Mouse (Mus musculus): ENCODE results near the gene Zranb2. TPM values are rescaled to one million over a fixed set of nuclear protein-coding genes. Genes with fewer than 3 reads are reported as not detected.

Gene Zranb2
- polyA plus RNA-seq, 1 experiment from 2014 or later = 91.8 TPM

DNA sequence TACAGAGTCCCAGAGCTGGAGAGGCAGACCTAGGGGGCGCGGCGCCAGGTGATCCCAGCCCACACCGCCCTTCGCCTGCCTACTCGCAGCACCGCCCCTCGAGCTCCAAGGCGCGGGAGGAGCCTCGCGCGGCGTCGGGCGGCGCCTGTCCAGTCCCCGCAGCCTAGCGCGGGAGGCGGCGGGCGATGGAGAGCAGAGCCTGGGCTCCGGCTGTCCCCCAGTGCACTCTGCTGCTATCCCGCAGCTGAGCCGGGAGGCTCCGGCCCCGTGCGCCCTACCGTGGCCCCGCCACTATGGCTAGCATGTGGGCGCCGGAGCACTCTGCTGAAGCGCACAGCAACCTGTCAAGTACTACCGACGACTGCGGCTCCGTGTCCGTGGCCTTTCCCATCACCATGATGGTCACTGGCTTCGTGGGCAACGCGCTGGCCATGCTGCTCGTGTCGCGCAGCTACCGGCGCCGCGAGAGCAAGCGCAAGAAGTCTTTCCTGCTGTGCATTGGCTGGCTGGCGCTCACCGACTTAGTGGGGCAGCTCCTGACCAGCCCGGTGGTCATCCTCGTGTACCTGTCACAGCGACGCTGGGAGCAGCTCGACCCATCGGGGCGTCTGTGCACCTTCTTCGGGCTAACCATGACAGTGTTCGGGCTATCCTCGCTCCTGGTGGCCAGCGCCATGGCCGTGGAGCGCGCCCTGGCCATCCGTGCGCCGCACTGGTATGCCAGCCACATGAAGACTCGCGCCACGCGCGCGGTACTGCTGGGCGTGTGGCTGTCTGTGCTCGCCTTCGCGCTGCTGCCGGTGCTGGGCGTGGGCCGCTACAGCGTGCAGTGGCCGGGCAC lies 33.0 kb downstream of the Zranb2 start, which contains the start of gene Ptger3:
Gene Ptger3 (plus strand): TSS at position 168 of the 841 bp plus-strand sequence.
- H3K27ac ChIP-seq = no peak within 1 kb of the TSS
- 1% methylated on average over 84 of the region's 84 CpGs for WGBS (ENCODE audit: missing documents)
- no peaks in the 10 kb centered on the region for H3K79me2 ChIP-seq (ENCODE audit: inconsistent target)
- H3K36me3 ChIP-seq (ENCODE audit: inconsistent target) = no peaks in the 10 kb centered on the region
- H3K4me3 ChIP-seq (ENCODE audit: inconsistent target) = no peak within 1 kb of the TSS; the same call in 1 of the 2 replicates

- 9% methylated on average over 34 of the region's 34 CpGs for WGBS (ENCODE audit: missing documents)
- Histone ChIP-seq H3K36me3 (ENCODE audit: inconsistent target) (no peaks in the 10 kb centered on the region), H3K79me2 (ENCODE audit: inconsistent target) (no peaks in the 10 kb centered on the region), H3K4me3 (ENCODE audit: inconsistent target) (no peak overlapping the region; the same call in 1 of the 2 replicates), H3K27ac (no peak overlapping the region)
These were observed 33.7 kb downstream of the Zranb2 start for GRCm38 (mm10) chr3:157567566-157568132.

GRCm38 (mm10) chr3:157572011-157572410 lies 38.1 kb downstream of the Zranb2 start:
- H3K4me3 ChIP-seq (ENCODE audit: inconsistent target) = no peak overlapping the region
- WGBS (ENCODE audit: missing documents) = 11% methylated on average over 6 of the region's 6 CpGs
- no peaks in the 10 kb centered on the region for H3K36me3 ChIP-seq (ENCODE audit: inconsistent target)
- H3K27ac ChIP-seq = no peak overlapping the region
- H3K79me2 ChIP-seq (ENCODE audit: inconsistent target) = no peaks in the 10 kb centered on the region

DNA sequence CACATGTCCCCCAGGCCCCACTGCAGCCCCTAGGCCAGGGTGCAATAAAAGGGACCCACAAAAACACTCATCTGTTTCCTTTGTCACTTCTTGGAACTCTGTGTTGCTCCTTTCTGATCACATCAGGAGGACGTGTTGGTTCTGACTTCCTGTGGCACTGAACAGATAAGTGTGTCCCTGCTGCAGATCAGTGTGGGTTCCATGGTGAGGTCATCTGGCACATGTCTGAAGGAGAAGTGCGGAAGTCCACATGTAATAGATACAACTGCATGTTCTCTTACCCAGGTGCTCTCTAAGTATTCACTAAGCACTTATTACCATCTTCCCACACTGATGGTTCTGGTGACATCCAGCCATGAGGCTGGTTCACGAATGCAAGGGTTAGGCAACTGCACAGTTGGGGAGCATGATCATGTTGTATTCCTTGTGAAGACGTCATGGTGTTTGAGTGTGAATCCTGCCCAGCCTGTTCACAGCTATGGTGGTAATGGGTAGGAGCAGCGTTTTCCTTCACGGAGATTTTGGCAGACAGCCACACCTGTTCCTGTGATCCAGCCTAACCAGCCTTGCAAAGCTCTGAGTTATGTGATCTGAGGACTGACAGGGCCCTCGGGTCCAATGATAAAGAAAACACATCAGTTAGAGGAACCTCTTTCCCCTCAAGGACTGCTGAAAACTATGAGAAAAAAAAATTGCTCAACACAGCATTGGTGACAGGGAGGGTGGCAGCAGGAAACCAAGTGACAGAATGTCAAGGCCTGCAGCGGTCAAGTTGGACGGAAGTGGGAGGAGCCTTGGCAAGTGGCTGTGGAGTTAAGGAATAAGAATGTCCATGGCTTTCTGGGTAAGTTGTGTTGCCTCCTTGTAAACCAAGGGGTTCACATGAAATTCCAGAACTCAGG lies 41.7 kb downstream of the Zranb2 start:
- no peaks in the 10 kb centered on the region for H3K79me2 ChIP-seq (ENCODE audit: inconsistent target)
- WGBS (ENCODE audit: missing documents) = 2% methylated on average over 9 of the region's 9 CpGs
- H3K36me3 ChIP-seq (ENCODE audit: inconsistent target) = no peaks in the 10 kb centered on the region
- H3K27ac ChIP-seq = peak overlapping the region; percentile 70
- H3K4me3 ChIP-seq (ENCODE audit: inconsistent target) = no peak overlapping the region

DNA sequence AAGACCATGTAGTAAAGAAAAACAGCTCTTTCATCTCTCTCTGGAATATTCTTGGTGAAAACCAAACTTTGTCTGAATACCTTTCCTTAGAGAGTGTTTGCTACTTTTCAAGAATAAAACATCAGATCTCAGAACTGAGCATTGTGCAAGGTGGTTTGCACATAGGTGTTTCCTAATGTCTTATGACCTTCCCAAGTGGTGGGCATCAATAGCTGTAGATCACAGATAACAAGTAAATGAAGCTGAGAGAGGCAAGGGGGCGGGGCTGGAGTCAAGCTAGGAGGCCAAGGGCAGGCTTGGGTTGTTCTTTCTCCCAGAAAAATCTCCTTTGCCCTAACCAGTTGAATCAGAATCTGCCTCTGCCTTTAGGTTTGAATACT lies 42.4 kb downstream of the Zranb2 start:
- peak overlapping the region; percentile 70 for H3K27ac ChIP-seq
- no peaks in the 10 kb centered on the region for H3K79me2 ChIP-seq (ENCODE audit: inconsistent target)
- H3K36me3 ChIP-seq (ENCODE audit: inconsistent target) = no peaks in the 10 kb centered on the region
- WGBS (ENCODE audit: missing documents) = 88% methylated on average over 1 of the region's 1 CpGs
- H3K4me3 ChIP-seq (ENCODE audit: inconsistent target) = no peak overlapping the region

DNA sequence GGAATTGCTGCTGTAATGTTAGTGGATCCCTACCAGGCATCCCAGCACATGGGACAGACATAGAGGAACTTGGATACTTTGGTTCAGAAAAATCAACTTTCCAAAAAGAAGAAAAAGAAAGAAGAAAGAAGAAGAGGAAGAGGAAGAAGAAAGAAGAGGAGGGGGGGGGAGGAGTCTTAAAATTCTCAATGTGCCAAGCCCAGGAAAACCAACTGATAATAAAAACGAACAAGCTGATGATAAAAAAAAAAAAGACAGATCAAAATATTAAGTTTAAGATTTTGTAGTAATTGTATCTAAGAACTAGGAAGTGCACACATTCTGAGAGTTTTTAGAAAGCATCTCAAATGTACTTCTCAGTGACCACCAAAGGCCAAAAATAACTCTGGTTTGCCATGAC lies 42.9 kb downstream of the Zranb2 start:
- no peaks in the 10 kb centered on the region for H3K79me2 ChIP-seq (ENCODE audit: inconsistent target)
- 0% methylated on average over 1 of the region's 1 CpGs for WGBS (ENCODE audit: missing documents)
- H3K36me3 ChIP-seq (ENCODE audit: inconsistent target) = no peaks in the 10 kb centered on the region
- H3K4me3 ChIP-seq (ENCODE audit: inconsistent target) = no peak overlapping the region
- peak overlapping the region; percentile 70; the same call in 1 of the 2 replicates for H3K27ac ChIP-seq

- Histone ChIP-seq H3K79me2 (ENCODE audit: inconsistent target) (no peaks in the 10 kb centered on the region), H3K36me3 (ENCODE audit: inconsistent target) (no peaks in the 10 kb centered on the region), H3K4me3 (ENCODE audit: inconsistent target) (no peak overlapping the region), H3K27ac (no peak overlapping the region)
- WGBS (ENCODE audit: missing documents) = 48% methylated on average over 5 of the region's 5 CpGs
These were observed 44.7 kb downstream of the Zranb2 start for GRCm38 (mm10) chr3:157578469-157579170.

- H3K27ac ChIP-seq = no peak overlapping the region
- H3K36me3 ChIP-seq (ENCODE audit: inconsistent target) = no peaks in the 10 kb centered on the region
These were observed 45.4 kb downstream of the Zranb2 start for GRCm38 (mm10) chr3:157579376-157579775.

GRCm38 (mm10) chr3:157580299-157580698 lies 46.3 kb downstream of the Zranb2 start:
- H3K27ac ChIP-seq = no peak overlapping the region
- H3K36me3 ChIP-seq (ENCODE audit: inconsistent target) = no peaks in the 10 kb centered on the region
- no peak overlapping the region for H3K4me3 ChIP-seq (ENCODE audit: inconsistent target)
- WGBS (ENCODE audit: missing documents) = 88% methylated on average over 4 of the region's 4 CpGs
- H3K79me2 ChIP-seq (ENCODE audit: inconsistent target) = no peaks in the 10 kb centered on the region

More at GRCm38 (mm10) chr3:157579376-157579775, 45.4 kb downstream of the Zranb2 start:
- no peak overlapping the region for H3K4me3 ChIP-seq (ENCODE audit: inconsistent target)
- WGBS (ENCODE audit: missing documents) = 88% methylated on average over 2 of the region's 2 CpGs
- H3K79me2 ChIP-seq (ENCODE audit: inconsistent target) = no peaks in the 10 kb centered on the region

DNA sequence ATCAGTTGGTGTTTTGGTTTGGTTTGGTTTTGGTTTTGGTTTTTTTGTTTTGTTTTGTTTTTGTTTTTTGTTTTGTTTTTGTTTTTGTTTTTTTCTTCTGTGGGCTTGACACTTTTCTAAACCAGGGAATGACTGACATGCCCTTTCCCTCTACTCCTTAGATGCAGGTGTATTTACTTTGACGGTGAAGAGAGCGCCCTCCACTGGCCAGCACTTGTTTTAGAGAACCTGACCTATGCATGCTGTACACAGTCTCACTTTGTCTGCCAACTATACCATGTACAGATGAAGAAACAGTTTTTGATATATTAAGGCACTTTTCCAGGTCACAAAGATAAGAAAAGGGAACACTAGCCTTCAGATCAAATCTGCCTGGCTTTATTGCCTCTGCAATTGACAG lies 47.8 kb downstream of the Zranb2 start:
- Histone ChIP-seq H3K27ac (no peak overlapping the region), H3K36me3 (ENCODE audit: inconsistent target) (no peaks in the 10 kb centered on the region), H3K4me3 (ENCODE audit: inconsistent target) (no peak overlapping the region), H3K79me2 (ENCODE audit: inconsistent target) (no peaks in the 10 kb centered on the region)
- 79% methylated on average over 2 of the region's 2 CpGs for WGBS (ENCODE audit: missing documents)

DNA sequence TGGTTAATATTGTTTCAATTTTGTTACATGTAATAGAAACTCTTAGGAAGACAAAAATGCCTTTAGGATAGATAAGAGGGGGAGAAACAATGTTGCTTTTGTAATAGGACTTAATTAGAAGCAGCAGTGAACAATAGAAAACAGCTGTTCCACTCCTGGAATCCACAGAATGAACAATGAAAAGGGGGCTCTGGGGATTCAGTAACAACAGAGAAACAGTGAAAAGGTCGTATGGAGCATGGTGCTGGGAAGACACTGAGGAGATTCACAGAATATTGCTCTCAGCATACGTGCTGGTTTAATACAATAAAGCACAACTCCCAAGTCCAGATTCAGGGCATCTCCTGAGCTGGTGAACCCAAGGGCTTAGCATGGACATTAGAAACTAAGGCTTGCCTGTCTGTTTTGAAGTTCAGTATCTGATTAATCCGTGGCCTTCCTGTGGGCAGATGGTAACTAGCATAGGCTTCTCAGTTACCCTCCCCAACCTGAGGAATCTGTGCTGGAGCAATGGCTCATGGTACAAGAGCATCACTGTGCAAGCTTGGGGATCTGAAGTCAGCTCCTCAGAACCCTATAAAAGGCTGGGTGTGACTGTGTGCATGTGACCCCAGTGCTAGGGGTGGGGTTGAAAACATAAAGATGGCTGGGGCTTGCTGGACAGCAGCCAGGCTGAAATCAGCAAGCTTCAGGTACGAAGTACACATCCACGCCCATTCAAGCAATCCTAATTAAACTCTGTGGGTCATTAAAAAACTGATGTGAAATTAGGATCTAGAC lies 48.9 kb downstream of the Zranb2 start:
- Histone ChIP-seq H3K27ac (no peak overlapping the region), H3K36me3 (ENCODE audit: inconsistent target) (no peaks in the 10 kb centered on the region), H3K4me3 (ENCODE audit: inconsistent target) (no peak overlapping the region), H3K79me2 (ENCODE audit: inconsistent target) (no peaks in the 10 kb centered on the region)
- 88% methylated on average over 5 of the region's 5 CpGs for WGBS (ENCODE audit: missing documents)

GRCm38 (mm10) chr3:157597837-157598379 lies 63.9 kb downstream of the Zranb2 start:
- Histone ChIP-seq H3K36me3 (ENCODE audit: inconsistent target) (no peaks in the 10 kb centered on the region), H3K27ac (no peak overlapping the region), H3K79me2 (ENCODE audit: inconsistent target) (no peaks in the 10 kb centered on the region), H3K4me3 (ENCODE audit: inconsistent target) (no peak overlapping the region)
- 87% methylated on average over 7 of the region's 7 CpGs for WGBS (ENCODE audit: missing documents)
